Mouse (Mus musculus) layer of hippocampus, postnatal 14 days (tissue): ENCODE data around the gene Otud1. TPM values are rescaled to one million over a fixed set of nuclear protein-coding genes. Genes with fewer than 3 reads are reported as not detected.

Source experiments
- DNase-seq, 2 experiments: peaks; one replicate each; pipeline ENCODE4 v3.0.0; 2021 to 2022; ENCODE audit warnings: low spot score in 2 of 2, mixed read lengths in 1 of 2
- total RNA-seq, 2 experiments: library from RNA; stranded (reverse); gene quantifications; 2 replicates each; pipeline ENCODE4 v1.2.3; 2021

Otud1 gene
- total RNA-seq, 2 experiments from 2014 or later, result 7.8 to 9.1 TPM

- no peak for DNase-seq
These were observed 8.3 kb downstream of the Otud1 start for GRCm38 (mm10) chr2:19665841-19666240.

DNA sequence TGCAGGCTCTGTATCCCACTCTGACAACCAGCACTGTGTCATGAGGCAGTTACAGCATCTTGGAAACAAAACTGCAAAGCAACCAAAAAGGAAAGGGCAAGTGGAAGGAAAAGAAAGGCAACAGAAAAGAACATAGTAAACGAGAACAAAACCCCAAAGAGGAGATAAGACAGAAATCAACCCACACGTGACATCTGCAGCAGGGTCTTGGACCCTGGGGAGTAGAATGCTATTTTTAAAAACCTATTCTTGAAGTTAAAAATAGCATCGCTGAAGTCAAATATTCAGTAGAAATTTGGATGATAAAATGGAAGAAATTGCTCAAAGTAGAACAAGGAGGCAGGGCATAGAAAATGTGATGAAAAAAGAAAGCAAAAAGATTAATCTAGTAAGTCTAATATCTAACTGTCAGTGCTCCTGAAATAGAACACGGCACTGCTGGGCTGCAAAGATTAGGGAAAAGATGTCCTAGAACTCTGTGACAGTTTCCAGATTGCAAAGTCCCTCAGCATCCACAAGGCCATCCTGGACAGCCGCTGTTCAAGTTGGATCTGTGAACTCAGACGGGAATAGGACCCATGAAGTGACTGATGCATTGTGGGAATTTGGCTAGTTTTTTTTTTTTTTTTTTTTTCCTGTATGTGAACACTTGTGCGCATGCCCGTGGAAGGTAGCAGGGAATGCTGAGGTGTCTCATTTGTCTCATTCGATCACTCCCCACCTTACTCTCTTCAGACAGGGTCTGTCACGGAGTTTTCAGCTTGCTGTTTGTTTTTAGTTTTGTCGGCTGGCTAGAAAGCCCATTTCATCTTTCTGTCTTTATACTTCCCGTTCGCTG, 13.5 kb downstream of the Otud1 start:
- no peak for DNase-seq

DNA sequence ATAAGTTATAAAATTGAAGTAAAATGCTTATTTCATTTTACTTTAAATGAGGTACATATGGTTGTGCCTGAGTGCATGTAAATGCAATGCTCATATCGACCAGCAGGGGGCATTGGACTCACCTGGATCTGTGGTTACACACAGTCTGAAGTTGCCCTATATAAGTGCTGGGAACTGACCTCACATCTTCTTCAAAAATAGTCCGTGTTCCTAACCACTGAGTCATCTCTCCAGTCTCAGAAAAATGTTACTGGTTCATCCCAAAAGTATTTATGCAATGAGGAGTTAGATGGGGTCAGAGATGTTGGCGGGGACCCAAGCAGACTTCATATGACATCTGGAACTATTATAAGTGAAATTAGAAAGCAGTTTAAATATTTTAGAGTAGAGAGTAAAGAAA, 25.4 kb downstream of the Otud1 start:
- DNase-seq, result no peak

- DNase-seq, result no peak
These were observed 28.1 kb downstream of the Otud1 start for GRCm38 (mm10) chr2:19685489-19686147.

DNA sequence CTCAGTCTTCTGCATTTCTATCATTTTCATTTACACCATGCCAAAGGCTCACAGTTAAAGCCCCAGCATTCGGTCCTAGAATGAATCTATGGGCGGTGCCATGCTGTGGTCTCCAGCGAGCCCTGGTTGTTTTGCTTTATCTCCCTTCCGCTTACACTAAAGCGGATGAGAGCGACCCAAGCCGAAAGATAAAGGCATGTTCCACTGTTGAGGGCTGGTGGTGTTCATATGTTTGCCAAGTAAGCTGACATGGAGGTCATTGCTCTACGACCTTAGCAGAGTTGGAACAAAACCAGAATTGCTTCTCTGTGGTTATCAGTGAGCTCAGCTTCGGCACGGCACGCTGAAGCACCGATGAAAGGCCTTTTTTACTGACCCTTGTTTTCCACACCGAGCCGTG, 32.5 kb downstream of the Otud1 start:
- DNase-seq, result no peak

- DNase-seq, result no peak
These were observed 42.2 kb downstream of the Otud1 start for GRCm38 (mm10) chr2:19699573-19700295.

GRCm38 (mm10) chr2:19701386-19701785, 43.8 kb downstream of the Otud1 start:
- no peak for DNase-seq

DNA sequence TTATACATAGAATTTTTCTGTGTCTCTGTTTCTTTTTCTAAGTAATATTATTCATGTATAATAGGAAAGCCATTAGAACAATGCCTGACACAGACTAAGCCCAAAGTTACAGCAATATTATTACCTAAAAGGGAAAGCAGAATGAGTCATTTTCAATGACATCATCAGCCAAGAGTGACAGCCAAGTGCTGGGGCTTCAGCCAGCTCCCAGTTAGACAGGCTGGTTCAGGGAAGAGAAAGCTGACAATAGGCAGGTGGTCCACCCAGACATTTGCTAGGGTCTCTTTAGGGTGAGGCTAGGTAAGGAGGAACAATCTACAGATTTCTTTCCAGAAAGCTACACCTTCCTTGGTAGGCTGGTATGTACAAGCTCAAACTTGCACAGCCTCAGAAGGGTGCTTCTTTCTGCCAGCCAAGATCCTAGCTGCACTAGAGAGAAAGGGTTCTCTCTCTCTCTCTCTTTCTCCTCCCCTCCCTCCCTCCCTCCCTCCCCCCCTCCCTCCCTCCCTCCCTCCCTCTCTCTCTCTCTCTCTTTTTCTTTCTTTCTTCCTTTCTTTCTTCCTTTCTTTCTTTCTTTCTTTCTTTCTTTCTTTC, 45.6 kb downstream of the Otud1 start:
- peak; percentile 38 to 66 for DNase-seq

DNA sequence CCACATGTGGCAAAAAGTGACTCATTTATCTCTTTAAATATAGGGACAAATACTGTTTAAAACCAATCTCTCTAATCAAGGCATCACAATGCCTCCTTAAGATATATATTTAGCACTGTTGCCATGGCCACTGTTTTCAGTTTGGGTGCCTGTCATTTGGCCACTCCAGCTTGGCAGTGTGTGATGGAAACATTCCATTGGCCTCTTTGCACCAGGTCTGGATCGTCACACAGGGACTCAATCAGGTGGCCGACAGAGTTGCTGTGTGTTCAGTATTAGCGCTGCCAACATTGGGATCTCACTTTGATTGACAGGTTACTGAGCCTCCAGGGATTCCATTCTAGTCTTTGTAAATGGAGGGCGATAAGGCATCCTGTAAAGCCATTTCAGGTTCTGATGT, 46.1 kb downstream of the Otud1 start:
- peak; percentile 8 to 22 for DNase-seq

GRCm38 (mm10) chr2:19704272-19704671, 46.7 kb downstream of the Otud1 start:
- no peak for DNase-seq

DNA sequence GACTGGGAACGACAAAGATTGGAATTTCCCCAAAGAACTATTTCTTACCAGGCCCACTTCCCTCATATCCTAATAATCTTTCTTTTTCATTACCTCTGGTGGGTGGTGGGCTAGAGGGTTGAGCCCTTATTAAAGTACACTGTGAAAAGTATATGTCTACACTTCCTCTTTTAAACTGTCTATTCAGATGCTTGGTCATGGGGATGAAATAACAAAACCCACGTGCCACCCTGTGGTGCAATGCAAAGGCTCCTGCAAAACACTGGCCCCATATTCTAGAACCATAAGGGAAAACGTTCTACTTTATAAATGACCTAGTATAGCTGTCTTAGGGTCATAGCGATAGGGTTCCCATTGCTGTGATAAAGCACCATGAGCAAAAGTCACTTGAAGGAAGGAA, 49.3 kb downstream of the Otud1 start:
- DNase-seq, result no peak

Other genes starting within 250 kb of the Otud1 start
- not detected for gene Ptf1a, start 212.1 kb upstream of the Otud1 start, total RNA-seq
- gene 4921504E06Rik, start 103.8 kb upstream of the Otud1 start, total RNA-seq, result not detected